Mouse (Mus musculus) kidney, embryonic 15.5 days (tissue): ENCODE data around the gene Ltbp2. TPM values are rescaled to one million over a fixed set of nuclear protein-coding genes. Genes with fewer than 3 reads are reported as not detected.

Source experiments
- ATAC-seq: fragments of 200-750 bp; cut with Nextera tagmentation; replicated peaks from 2 replicates; pipeline ENCODE4 v1.8.0; 2017; ENCODE audit warnings: moderate TSS enrichment; ENCODE audit not compliant: low FRiP score
- H3K27ac ChIP-seq: fragments of 300-500 bp; sonication (generic); 2 replicates; pipeline ENCODE4 v1.5.1; 2015; ENCODE audit warnings: mild to moderate bottlenecking, inconsistent platforms
- H3K27me3 ChIP-seq: fragments of 300-500 bp; sonication (generic); 2 replicates; pipeline ENCODE4 v1.6.1; 2015; ENCODE audit warnings: inconsistent platforms
- H3K36me3 ChIP-seq: fragments of 300-500 bp; sonication (generic); 2 replicates; pipeline ENCODE4 v1.6.1; 2015; ENCODE audit warnings: inconsistent platforms
- H3K4me1 ChIP-seq: fragments of 300-500 bp; sonication (generic); 2 replicates; pipeline ENCODE4 v1.6.1; 2015; ENCODE audit warnings: inconsistent platforms
- H3K4me2 ChIP-seq: fragments of 300-500 bp; sonication (generic); 2 replicates; pipeline ENCODE4 v1.6.1; 2015; ENCODE audit warnings: moderate library complexity, mild to moderate bottlenecking, inconsistent platforms
- H3K4me3 ChIP-seq: fragments of 300-500 bp; sonication (generic); replicated peaks from 2 replicates; pipeline ENCODE4 v1.5.1; 2015; ENCODE audit warnings: mild to moderate bottlenecking, inconsistent platforms
- H3K9ac ChIP-seq: fragments of 300-500 bp; sonication (generic); 2 replicates; pipeline ENCODE4 v1.6.1; 2015; ENCODE audit warnings: mild to moderate bottlenecking, inconsistent platforms
- H3K9me3 ChIP-seq: fragments of 300-500 bp; sonication (generic); replicated peaks from 2 replicates; pipeline ENCODE4 v1.6.1; 2016; ENCODE audit warnings: inconsistent platforms
- WGBS: fragments of 180-500 bp; shearing (Covaris S2); methylation state at CpG from one replicate; pipeline ENCODE4 v1.1.7; 2015; ENCODE audit warnings: mixed read lengths; 5-methylcytosine and 5-hydroxymethylcytosine counted together
- polyA plus RNA-seq: library from polyadenylated mRNA; unstranded; fragments of >200 nt; fragmentation: Nextera tagmentation; extraction: Ambion mirVana; gene quantifications from 2 replicates; pipeline ENCODE4 v1.2.1, GENCODE M21; 2015

The Ltbp2 gene
- polyA plus RNA-seq, 1 experiment from 2014 or later, result 0.62 TPM

- Histone ChIP-seq H3K4me2 (no peak overlapping the region), H3K4me3 (no peak overlapping the region), H3K9me3 (no peaks in the 10 kb centered on the region), H3K9ac (no peak overlapping the region), H3K36me3 (peaks cover 46% of the 10 kb centered on the region), H3K27me3 (no peaks in the 10 kb centered on the region), H3K27ac (no peak overlapping the region), H3K4me1 (peaks cover 15% of the 10 kb centered on the region)
- ATAC-seq, result no peak
- WGBS, result 89% methylated on average over 15 of the region's 15 CpGs
Observed at GRCm38 (mm10) chr12:84765506-84765905, 110.8 kb downstream of the Ltbp2 start.

GRCm38 (mm10) chr12:84764756-84765155, 111.6 kb downstream of the Ltbp2 start:
- H3K36me3 ChIP-seq, result peaks cover 53% of the 10 kb centered on the region
- WGBS, result 61% methylated on average over 7 of the region's 7 CpGs

GRCm38 (mm10) chr12:84763577-84764218, 112.6 kb downstream of the Ltbp2 start:
- Histone ChIP-seq H3K4me1 (peaks cover 8% of the 10 kb centered on the region), H3K9ac (no peak overlapping the region), H3K36me3 (peaks cover 53% of the 10 kb centered on the region), H3K4me2 (no peak overlapping the region), H3K27me3 (no peaks in the 10 kb centered on the region), H3K4me3 (no peak overlapping the region), H3K27ac (no peak overlapping the region), H3K9me3 (no peaks in the 10 kb centered on the region)
- WGBS, result 90% methylated on average over 13 of the region's 13 CpGs
- no peak for ATAC-seq

More at GRCm38 (mm10) chr12:84764756-84765155, 111.6 kb downstream of the Ltbp2 start:
- no peak overlapping the region for H3K4me2 ChIP-seq
- H3K27me3 ChIP-seq, result no peaks in the 10 kb centered on the region
- H3K27ac ChIP-seq, result no peak overlapping the region
- no peak overlapping the region for H3K9ac ChIP-seq
- ATAC-seq, result no peak
- H3K9me3 ChIP-seq, result no peaks in the 10 kb centered on the region
- no peak overlapping the region for H3K4me3 ChIP-seq
- H3K4me1 ChIP-seq, result peaks cover 11% of the 10 kb centered on the region

GRCm38 (mm10) chr12:84762532-84762931, 113.8 kb downstream of the Ltbp2 start:
- Histone ChIP-seq H3K27ac (no peak overlapping the region), H3K4me1 (peaks cover 8% of the 10 kb centered on the region), H3K36me3 (peaks cover 64% of the 10 kb centered on the region), H3K9ac (no peak overlapping the region), H3K9me3 (no peaks in the 10 kb centered on the region), H3K4me3 (no peak overlapping the region), H3K27me3 (no peaks in the 10 kb centered on the region), H3K4me2 (no peak overlapping the region)
- no peak for ATAC-seq
- 89% methylated on average over 5 of the region's 5 CpGs for WGBS

- ATAC-seq, result no peak
- Histone ChIP-seq H3K4me2 (no peak overlapping the region), H3K4me3 (no peak overlapping the region), H3K9ac (no peak overlapping the region), H3K4me1 (no peaks in the 10 kb centered on the region), H3K9me3 (no peaks in the 10 kb centered on the region), H3K27me3 (no peaks in the 10 kb centered on the region), H3K27ac (no peak overlapping the region), H3K36me3 (peaks cover 65% of the 10 kb centered on the region)
- 81% methylated on average over 2 of the region's 2 CpGs for WGBS
Observed at GRCm38 (mm10) chr12:84759063-84759462, 117.3 kb downstream of the Ltbp2 start.

- 93% methylated on average over 10 of the region's 10 CpGs for WGBS
- H3K9ac ChIP-seq, result no peak overlapping the region
- peaks cover 18% of the 10 kb centered on the region; the same call in 1 of the 2 replicates for H3K27me3 ChIP-seq
- H3K36me3 ChIP-seq, result peaks cover 49% of the 10 kb centered on the region
- H3K4me3 ChIP-seq, result no peak overlapping the region
- H3K4me1 ChIP-seq, result no peaks in the 10 kb centered on the region
- no peak overlapping the region for H3K4me2 ChIP-seq
- H3K9me3 ChIP-seq, result no peaks in the 10 kb centered on the region
- no peak overlapping the region for H3K27ac ChIP-seq
- no peak for ATAC-seq
Observed at GRCm38 (mm10) chr12:84756016-84756415, 120.3 kb downstream of the Ltbp2 start.

GRCm38 (mm10) chr12:84755008-84755695, 121.2 kb downstream of the Ltbp2 start:
- Histone ChIP-seq H3K9me3 (no peaks in the 10 kb centered on the region), H3K4me1 (0 out of 2 replicates have a peak, but pooled peaks cover 4% of the 10 kb centered on the region), H3K36me3 (peaks cover 42% of the 10 kb centered on the region), H3K27me3 (peaks cover 24% of the 10 kb centered on the region; the same call in 1 of the 2 replicates), H3K9ac (no peak overlapping the region), H3K4me3 (no peak overlapping the region), H3K27ac (no peak overlapping the region), H3K4me2 (no peak overlapping the region)
- no peak for ATAC-seq
- 61% methylated on average over 16 of the region's 16 CpGs for WGBS

- no peak for ATAC-seq
- no peak overlapping the region for H3K27ac ChIP-seq
- peaks cover 17% of the 10 kb centered on the region for H3K36me3 ChIP-seq
- H3K4me1 ChIP-seq, result 0 out of 2 replicates have a peak, but pooled peaks cover 4% of the 10 kb centered on the region
- no peak overlapping the region for H3K9ac ChIP-seq
- WGBS, result 38% methylated on average over 14 of the region's 14 CpGs
- no peaks in the 10 kb centered on the region for H3K9me3 ChIP-seq
- H3K4me3 ChIP-seq, result no peak overlapping the region
- no peak overlapping the region for H3K4me2 ChIP-seq
- H3K27me3 ChIP-seq, result peaks cover 39% of the 10 kb centered on the region
Observed at GRCm38 (mm10) chr12:84752131-84752977, 124.0 kb downstream of the Ltbp2 start.

GRCm38 (mm10) chr12:84750661-84751060, 125.7 kb downstream of the Ltbp2 start:
- H3K27ac ChIP-seq, result no peak overlapping the region
- H3K4me2 ChIP-seq, result no peak overlapping the region
- peaks cover 10% of the 10 kb centered on the region; the same call in 1 of the 2 replicates for H3K4me1 ChIP-seq
- H3K27me3 ChIP-seq, result peaks cover 50% of the 10 kb centered on the region
- H3K9me3 ChIP-seq, result no peaks in the 10 kb centered on the region
- WGBS, result 33% methylated on average over 14 of the region's 14 CpGs
- ATAC-seq, result no peak
- H3K9ac ChIP-seq, result no peak overlapping the region
- H3K36me3 ChIP-seq, result peaks cover 3% of the 10 kb centered on the region; the same call in 1 of the 2 replicates
- no peak overlapping the region for H3K4me3 ChIP-seq

GRCm38 (mm10) chr12:84748134-84748533, 128.2 kb downstream of the Ltbp2 start:
- no peaks in the 10 kb centered on the region for H3K36me3 ChIP-seq
- H3K9me3 ChIP-seq, result no peaks in the 10 kb centered on the region
- no peak overlapping the region for H3K9ac ChIP-seq
- H3K4me3 ChIP-seq, result no peak overlapping the region
- ATAC-seq, result no peak
- no peak overlapping the region for H3K27ac ChIP-seq
- peaks cover 56% of the 10 kb centered on the region for H3K27me3 ChIP-seq
- no peak overlapping the region for H3K4me2 ChIP-seq
- 59% methylated on average over 3 of the region's 3 CpGs for WGBS
- peaks cover 10% of the 10 kb centered on the region; the same call in 1 of the 2 replicates for H3K4me1 ChIP-seq

- Histone ChIP-seq H3K4me1 (peaks cover 8% of the 10 kb centered on the region; the same call in 1 of the 2 replicates), H3K9ac (no peak overlapping the region), H3K9me3 (no peaks in the 10 kb centered on the region), H3K4me2 (no peak overlapping the region), H3K4me3 (no peak overlapping the region), H3K27me3 (peaks cover 39% of the 10 kb centered on the region), H3K27ac (no peak overlapping the region), H3K36me3 (no peaks in the 10 kb centered on the region)
- WGBS, result 73% methylated on average over 4 of the region's 4 CpGs
- no peak for ATAC-seq
Observed at GRCm38 (mm10) chr12:84745700-84746099, 130.6 kb downstream of the Ltbp2 start.

- H3K4me3 ChIP-seq, result no peak overlapping the region
- no peak overlapping the region for H3K4me2 ChIP-seq
- no peaks in the 10 kb centered on the region for H3K36me3 ChIP-seq
- H3K27ac ChIP-seq, result no peak overlapping the region
- peaks cover 23% of the 10 kb centered on the region for H3K27me3 ChIP-seq
- 80% methylated on average over 10 of the region's 10 CpGs for WGBS
- H3K9me3 ChIP-seq, result no peaks in the 10 kb centered on the region
- no peak overlapping the region for H3K9ac ChIP-seq
- H3K4me1 ChIP-seq, result peaks cover 6% of the 10 kb centered on the region; the same call in 1 of the 2 replicates
- ATAC-seq, result no peak
Observed at GRCm38 (mm10) chr12:84743496-84743895, 132.8 kb downstream of the Ltbp2 start.
